Mouse (Mus musculus): ENCODE data around the gene Riok2.

Gene Riok2

GRCm38 (mm10) chr17:17408137-17408536, 34.0 kb downstream of the Riok2 start:
- no peak for DNase-seq (ENCODE audit: extremely low read depth, low read depth)

GRCm38 (mm10) chr17:17408720-17409478, 34.8 kb downstream of the Riok2 start:
- DNase-seq (ENCODE audit: extremely low read depth, low read depth) = no peak

- DNase-seq (ENCODE audit: extremely low read depth, low read depth) = no peak
Observed at GRCm38 (mm10) chr17:17409601-17410000, 35.5 kb downstream of the Riok2 start.

GRCm38 (mm10) chr17:17411443-17411842, 37.3 kb downstream of the Riok2 start:
- DNase-seq (ENCODE audit: extremely low read depth, low read depth) = no peak

GRCm38 (mm10) chr17:17412176-17412575, 38.1 kb downstream of the Riok2 start:
- DNase-seq (ENCODE audit: extremely low read depth, low read depth) = no peak

GRCm38 (mm10) chr17:17414206-17414605, 40.1 kb downstream of the Riok2 start:
- DNase-seq (ENCODE audit: extremely low read depth, low read depth) = no peak

GRCm38 (mm10) chr17:17424609-17425307, 50.6 kb downstream of the Riok2 start:
- no peak for DNase-seq (ENCODE audit: extremely low read depth, low read depth)

GRCm38 (mm10) chr17:17425308-17425813, 51.3 kb downstream of the Riok2 start:
- DNase-seq (ENCODE audit: extremely low read depth, low read depth) = no peak

- no peak for DNase-seq (ENCODE audit: extremely low read depth, low read depth)
Observed at GRCm38 (mm10) chr17:17425906-17426305, 51.8 kb downstream of the Riok2 start.

- DNase-seq (ENCODE audit: extremely low read depth, low read depth) = no peak
Observed at GRCm38 (mm10) chr17:17428888-17429287, 54.8 kb downstream of the Riok2 start.

GRCm38 (mm10) chr17:17433679-17434078, 59.6 kb downstream of the Riok2 start:
- no peak for DNase-seq (ENCODE audit: extremely low read depth, low read depth)

- DNase-seq (ENCODE audit: extremely low read depth, low read depth) = no peak
Observed at GRCm38 (mm10) chr17:17438576-17439191, 64.6 kb downstream of the Riok2 start.

GRCm38 (mm10) chr17:17441876-17442498, 67.9 kb downstream of the Riok2 start:
- DNase-seq (ENCODE audit: extremely low read depth, low read depth) = no peak

- DNase-seq (ENCODE audit: extremely low read depth, low read depth) = no peak
Observed at GRCm38 (mm10) chr17:17444297-17444886, 70.3 kb downstream of the Riok2 start.

Measured in MEL-GATA-1-ER (cell line).